Mouse (Mus musculus): Measurements from ENCODE around the gene Tifa. TPM values are rescaled to one million over a fixed set of nuclear protein-coding genes. Genes with fewer than 3 reads are reported as not detected.

The Tifa gene
- polyA plus RNA-seq, 1 experiment from 2014 or later, result 3.1 TPM

DNA sequence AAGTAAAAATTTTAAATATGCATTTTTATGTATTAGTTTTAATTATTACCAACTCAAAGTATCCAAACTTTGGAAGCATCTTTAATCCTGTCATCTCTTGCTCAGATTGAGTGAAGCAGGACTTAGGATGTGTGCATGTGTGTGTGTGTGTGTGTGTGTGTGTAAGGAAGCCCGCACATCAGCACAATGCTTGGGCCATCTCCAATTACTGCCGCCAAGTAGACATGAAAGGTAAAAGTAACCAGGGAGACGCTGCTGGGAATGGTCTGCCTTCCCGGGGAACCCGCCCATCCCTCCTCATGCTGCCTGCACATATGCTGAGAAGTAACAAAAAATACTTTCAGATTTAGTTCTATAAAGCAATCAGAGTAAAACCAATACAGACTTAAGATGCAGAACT, 18.2 kb downstream of the Tifa start:
- Histone ChIP-seq H3K4me2 (ENCODE audit: low read length) (no peak overlapping the region), H3K4me3 (ENCODE audit: low read depth, low read length) (no peak overlapping the region), H3K9me3 (replicated peaks; ENCODE audit: control insufficient read depth, low read length, poor library complexity, severe bottlenecking) (no peaks in the 10 kb centered on the region), H3K27me3 (ENCODE audit: control insufficient read depth, insufficient read depth, low read depth, low read length) (no peaks in the 10 kb centered on the region), H3K9ac (ENCODE audit: low read depth, low read length) (no peak overlapping the region), H3K36me3 (ENCODE audit: control insufficient read depth, insufficient read depth, low read length) (peaks cover 13% of the 10 kb centered on the region; the same call in 1 of the 2 replicates), H3K4me1 (ENCODE audit: control insufficient read depth, insufficient read depth, low read length) (no peaks in the 10 kb centered on the region), H3K27ac (ENCODE audit: low read length) (no peak overlapping the region)
- 57% methylated on average over 5 of the region's 5 CpGs for WGBS
- no peak for ATAC-seq

DNA sequence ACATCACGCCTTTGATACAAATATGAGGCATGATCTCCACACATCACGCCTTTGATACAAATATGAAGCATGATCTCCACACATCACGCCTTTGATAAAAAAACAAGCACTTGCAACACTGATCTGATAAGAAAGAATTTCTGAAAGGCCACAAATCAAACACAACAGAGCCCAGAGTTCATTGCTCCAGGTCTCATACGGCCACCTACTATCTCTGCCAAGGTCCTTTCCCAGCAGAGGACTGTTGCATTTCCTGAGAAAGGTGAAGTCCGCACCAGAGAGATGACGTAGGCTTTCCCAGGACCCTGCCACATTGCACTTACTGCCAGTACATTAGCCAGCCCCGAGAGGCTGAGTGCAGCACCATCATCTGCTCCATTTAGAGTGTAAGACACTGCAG, 19.5 kb downstream of the Tifa start:
- Histone ChIP-seq H3K27me3 (ENCODE audit: control insufficient read depth, insufficient read depth, low read depth, low read length) (no peaks in the 10 kb centered on the region), H3K4me2 (ENCODE audit: low read length) (no peak overlapping the region), H3K4me1 (ENCODE audit: control insufficient read depth, insufficient read depth, low read length) (no peaks in the 10 kb centered on the region), H3K27ac (ENCODE audit: low read length) (no peak overlapping the region), H3K4me3 (ENCODE audit: low read depth, low read length) (no peak overlapping the region), H3K9me3 (replicated peaks; ENCODE audit: control insufficient read depth, low read length, poor library complexity, severe bottlenecking) (no peaks in the 10 kb centered on the region), H3K36me3 (ENCODE audit: control insufficient read depth, insufficient read depth, low read length) (peaks cover 13% of the 10 kb centered on the region; the same call in 1 of the 2 replicates), H3K9ac (ENCODE audit: low read depth, low read length) (no peak overlapping the region)
- 95% methylated on average over 7 of the region's 7 CpGs for WGBS
- no peak for ATAC-seq

DNA sequence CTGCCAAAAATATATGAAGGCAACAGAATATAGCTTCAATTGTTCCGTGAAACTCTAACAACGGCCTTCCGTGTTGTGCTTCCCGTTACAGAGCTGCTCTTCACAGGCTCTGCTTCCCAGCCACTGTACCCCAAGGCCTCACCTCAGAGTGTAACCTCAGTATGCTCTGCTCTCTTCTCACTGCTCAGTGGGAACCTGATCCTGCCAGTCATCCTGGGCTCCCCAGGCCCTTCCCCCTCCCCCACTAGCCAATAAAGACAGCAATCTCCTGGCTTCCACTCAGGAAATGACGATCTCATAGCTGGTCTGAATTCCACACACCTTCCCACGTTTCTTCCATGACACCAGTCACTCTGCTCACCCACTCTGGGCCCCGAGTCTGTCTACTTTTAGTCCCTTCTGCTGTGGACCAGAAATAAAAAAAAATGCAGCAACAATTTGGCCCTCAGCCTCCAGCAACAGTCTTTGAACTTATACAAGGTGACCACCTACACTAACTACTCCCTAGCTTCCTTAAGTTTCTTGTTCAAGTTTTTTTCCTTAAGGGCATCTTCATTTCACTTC, 27.6 kb downstream of the Tifa start:
- Histone ChIP-seq H3K9me3 (replicated peaks; ENCODE audit: control insufficient read depth, low read length, poor library complexity, severe bottlenecking) (no peaks in the 10 kb centered on the region), H3K27ac (ENCODE audit: low read length) (no peak overlapping the region), H3K27me3 (ENCODE audit: control insufficient read depth, insufficient read depth, low read depth, low read length) (no peaks in the 10 kb centered on the region), H3K36me3 (ENCODE audit: control insufficient read depth, insufficient read depth, low read length) (peaks cover 14% of the 10 kb centered on the region; the same call in 1 of the 2 replicates), H3K4me2 (ENCODE audit: low read length) (no peak overlapping the region), H3K4me3 (ENCODE audit: low read depth, low read length) (no peak overlapping the region), H3K4me1 (ENCODE audit: control insufficient read depth, insufficient read depth, low read length) (no peaks in the 10 kb centered on the region), H3K9ac (ENCODE audit: low read depth, low read length) (no peak overlapping the region)
- 83% methylated on average over 7 of the region's 7 CpGs for WGBS
- no peak for ATAC-seq

DNA sequence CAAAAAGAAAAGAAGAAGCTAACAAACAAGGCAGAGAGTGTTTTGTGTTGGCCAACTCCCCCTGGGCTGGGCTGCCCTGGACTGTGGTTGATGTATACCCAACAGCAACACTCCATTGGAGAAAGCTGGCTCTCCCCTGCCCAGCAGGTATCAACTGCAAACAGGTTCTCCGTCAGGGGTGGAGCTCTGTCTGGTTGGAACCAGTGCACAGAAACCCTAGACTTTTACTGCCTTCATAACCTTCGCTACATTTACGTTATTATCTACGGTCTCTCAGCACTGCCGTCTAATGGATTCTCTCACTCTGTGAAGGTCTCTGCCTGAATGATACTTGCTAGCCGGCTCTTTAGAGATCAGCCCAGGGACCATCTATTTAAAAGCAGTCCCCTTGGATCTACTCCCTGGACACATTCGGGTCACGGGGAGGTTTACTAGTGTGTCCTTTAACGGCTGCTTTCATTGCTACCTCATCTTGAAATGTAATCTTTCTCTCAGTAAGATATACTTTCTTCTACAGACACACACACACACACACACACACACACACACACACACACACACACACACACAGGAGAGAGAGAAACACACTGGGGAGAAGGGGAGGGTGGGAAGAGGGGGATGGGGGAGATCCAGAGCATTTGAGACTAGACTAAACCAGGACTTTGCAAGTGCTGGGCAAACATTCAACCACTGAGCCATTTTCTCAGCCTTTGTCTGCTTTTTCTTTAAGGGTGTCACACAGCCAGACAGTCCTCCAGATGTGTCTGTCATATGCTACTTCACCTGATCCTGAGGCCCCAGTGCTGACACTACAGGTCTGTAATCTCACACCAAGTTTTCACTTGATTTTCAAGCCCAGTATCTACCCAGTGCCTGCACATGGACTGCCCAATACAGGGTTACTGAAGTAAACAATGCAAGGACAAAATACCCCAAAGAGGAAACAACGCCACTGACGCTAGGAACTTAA, 29.4 kb downstream of the Tifa start:
- 89% methylated on average over 11 of the region's 11 CpGs for WGBS
- Histone ChIP-seq H3K9ac (ENCODE audit: low read depth, low read length) (no peak overlapping the region), H3K4me1 (ENCODE audit: control insufficient read depth, insufficient read depth, low read length) (no peaks in the 10 kb centered on the region), H3K4me2 (ENCODE audit: low read length) (no peak overlapping the region), H3K27ac (ENCODE audit: low read length) (no peak overlapping the region), H3K4me3 (ENCODE audit: low read depth, low read length) (no peak overlapping the region), H3K36me3 (ENCODE audit: control insufficient read depth, insufficient read depth, low read length) (peaks cover 14% of the 10 kb centered on the region; the same call in 1 of the 2 replicates), H3K9me3 (replicated peaks; ENCODE audit: control insufficient read depth, low read length, poor library complexity, severe bottlenecking) (no peaks in the 10 kb centered on the region), H3K27me3 (ENCODE audit: control insufficient read depth, insufficient read depth, low read depth, low read length) (no peaks in the 10 kb centered on the region)
- no peak for ATAC-seq

DNA sequence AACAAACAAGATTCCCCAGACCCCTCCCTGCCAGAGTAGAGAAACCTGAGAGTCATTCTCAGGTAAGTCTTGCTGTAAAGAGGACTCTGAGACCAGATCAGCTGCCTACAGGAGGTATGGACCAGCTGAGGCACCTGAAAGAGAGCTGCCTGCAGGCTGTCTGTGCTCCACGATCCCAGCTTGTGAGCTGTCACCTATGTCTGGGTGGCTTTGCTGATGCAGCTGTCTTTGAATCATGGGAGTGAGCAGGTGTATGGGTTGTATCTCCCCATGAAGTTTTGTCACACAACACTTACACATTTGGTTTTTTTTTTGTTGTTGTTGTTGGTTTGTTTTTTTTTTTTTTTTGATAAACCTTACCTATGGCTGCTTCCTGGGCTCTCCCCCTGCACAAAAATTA, 30.8 kb downstream of the Tifa start:
- peaks cover 14% of the 10 kb centered on the region; the same call in 1 of the 2 replicates for H3K36me3 ChIP-seq (ENCODE audit: control insufficient read depth, insufficient read depth, low read length)
- no peak overlapping the region for H3K4me3 ChIP-seq (ENCODE audit: low read depth, low read length)
- WGBS, result 94% methylated on average over 1 of the region's 1 CpGs
- ATAC-seq, result no peak
- no peaks in the 10 kb centered on the region for H3K4me1 ChIP-seq (ENCODE audit: control insufficient read depth, insufficient read depth, low read length)
- H3K9me3 ChIP-seq (replicated peaks; ENCODE audit: control insufficient read depth, low read length, poor library complexity, severe bottlenecking), result no peaks in the 10 kb centered on the region
- no peak overlapping the region for H3K4me2 ChIP-seq (ENCODE audit: low read length)
- H3K27me3 ChIP-seq (ENCODE audit: control insufficient read depth, insufficient read depth, low read depth, low read length), result no peaks in the 10 kb centered on the region
- no peak overlapping the region for H3K9ac ChIP-seq (ENCODE audit: low read depth, low read length)
- no peak overlapping the region for H3K27ac ChIP-seq (ENCODE audit: low read length)

DNA sequence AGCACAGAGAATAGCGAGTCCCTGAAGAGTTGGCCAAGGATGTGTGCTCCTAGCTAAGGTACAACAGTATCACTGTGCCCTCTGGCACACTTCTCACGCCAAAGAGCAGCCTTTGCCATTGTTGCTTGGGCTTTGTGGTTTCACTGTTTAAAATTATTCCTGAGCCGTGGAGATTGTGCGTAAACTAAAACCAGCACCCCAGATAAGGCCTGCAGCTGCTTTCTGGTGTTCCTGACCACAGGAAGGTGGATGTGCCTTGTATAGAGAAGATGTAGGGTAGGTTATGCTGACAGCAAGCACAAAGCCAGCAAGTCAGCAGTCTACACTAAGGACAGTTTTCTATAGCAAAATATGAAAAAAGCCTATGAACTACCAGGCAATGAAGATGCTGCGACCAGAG, 31.6 kb downstream of the Tifa start:
- Histone ChIP-seq H3K27me3 (ENCODE audit: control insufficient read depth, insufficient read depth, low read depth, low read length) (no peaks in the 10 kb centered on the region), H3K4me2 (ENCODE audit: low read length) (no peak overlapping the region), H3K4me3 (ENCODE audit: low read depth, low read length) (no peak overlapping the region), H3K9me3 (replicated peaks; ENCODE audit: control insufficient read depth, low read length, poor library complexity, severe bottlenecking) (no peaks in the 10 kb centered on the region), H3K9ac (ENCODE audit: low read depth, low read length) (no peak overlapping the region), H3K4me1 (ENCODE audit: control insufficient read depth, insufficient read depth, low read length) (no peaks in the 10 kb centered on the region), H3K36me3 (ENCODE audit: control insufficient read depth, insufficient read depth, low read length) (peaks cover 14% of the 10 kb centered on the region; the same call in 1 of the 2 replicates), H3K27ac (ENCODE audit: low read length) (no peak overlapping the region)
- 90% methylated on average over 5 of the region's 5 CpGs for WGBS
- ATAC-seq, result no peak

DNA sequence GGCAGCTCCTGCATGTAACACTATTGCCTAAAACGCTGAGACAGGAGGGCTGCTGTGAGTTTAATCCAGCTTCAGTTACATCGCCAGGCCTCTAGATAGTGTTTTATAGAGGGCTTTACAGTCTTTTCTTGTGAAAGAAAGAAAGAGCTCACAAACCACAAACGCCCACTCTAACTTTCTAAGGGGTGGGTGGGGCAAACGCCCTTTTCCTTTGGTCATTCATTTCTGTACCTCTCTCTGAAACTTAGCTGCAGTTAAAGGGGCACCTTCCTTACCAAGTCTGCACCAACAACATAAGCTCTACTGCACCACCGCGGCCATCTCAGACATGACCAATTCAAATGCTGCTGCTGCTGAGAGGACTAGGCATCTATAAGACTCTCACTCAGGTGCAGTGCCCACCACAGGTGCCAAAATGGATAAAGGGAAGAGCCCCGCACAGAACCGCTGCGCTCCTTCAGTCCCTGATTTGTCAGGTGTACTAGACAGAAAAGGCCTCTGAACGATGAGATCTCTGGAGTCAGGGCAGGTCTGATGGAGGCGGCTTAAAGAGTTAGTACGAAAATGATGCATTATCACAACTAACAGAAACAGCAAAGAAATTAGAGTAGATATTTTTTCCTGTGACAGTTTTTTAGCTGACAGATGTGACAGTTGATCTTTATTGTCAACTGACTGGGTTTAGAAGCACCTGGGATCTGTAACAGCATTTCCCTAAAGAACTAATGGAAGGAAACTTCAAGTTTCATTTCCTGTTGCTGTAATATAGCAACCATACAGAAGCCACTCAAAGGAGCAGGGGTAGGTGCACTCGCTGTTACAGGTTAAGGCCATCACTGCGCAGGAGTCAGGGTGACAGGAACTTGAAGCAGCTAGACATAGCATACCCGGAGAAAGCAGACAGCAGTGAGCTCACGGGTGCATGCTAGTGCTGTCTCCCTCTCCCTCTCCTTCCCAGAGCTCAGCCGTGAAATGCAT, 34.6 kb downstream of the Tifa start:
- Histone ChIP-seq H3K9ac (ENCODE audit: low read depth, low read length) (no peak overlapping the region), H3K27ac (ENCODE audit: low read length) (no peak overlapping the region), H3K4me2 (ENCODE audit: low read length) (no peak overlapping the region), H3K36me3 (ENCODE audit: control insufficient read depth, insufficient read depth, low read length) (peaks cover 9% of the 10 kb centered on the region; the same call in 1 of the 2 replicates), H3K27me3 (ENCODE audit: control insufficient read depth, insufficient read depth, low read depth, low read length) (no peaks in the 10 kb centered on the region), H3K4me1 (ENCODE audit: control insufficient read depth, insufficient read depth, low read length) (peaks cover 11% of the 10 kb centered on the region), H3K9me3 (replicated peaks; ENCODE audit: control insufficient read depth, low read length, poor library complexity, severe bottlenecking) (no peaks in the 10 kb centered on the region), H3K4me3 (ENCODE audit: low read depth, low read length) (no peak overlapping the region)
- 80% methylated on average over 17 of the region's 17 CpGs for WGBS
- ATAC-seq, result no peak

DNA sequence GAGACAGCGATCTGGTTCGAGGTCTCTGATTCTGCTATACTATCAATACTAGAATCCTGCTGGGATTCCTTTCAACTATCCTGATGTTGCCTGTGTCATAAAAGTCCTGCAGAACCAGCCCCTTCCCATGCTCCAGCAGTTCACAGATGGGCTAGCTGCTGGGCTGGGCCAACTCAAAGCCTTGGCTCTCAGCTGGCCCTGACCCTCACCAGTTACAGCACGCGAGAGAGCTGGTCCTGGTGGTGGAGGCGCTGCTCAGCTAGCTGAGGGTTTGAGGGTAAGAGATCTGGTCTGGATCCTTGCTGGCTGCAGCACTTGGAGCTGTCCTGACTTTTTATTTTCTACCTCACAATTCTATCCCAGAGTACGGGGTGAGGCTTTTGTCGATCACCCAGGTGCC, 36.9 kb downstream of the Tifa start:
- H3K36me3 ChIP-seq (ENCODE audit: control insufficient read depth, insufficient read depth, low read length), result no peaks in the 10 kb centered on the region
- H3K27ac ChIP-seq (ENCODE audit: low read length), result no peak overlapping the region
- no peaks in the 10 kb centered on the region for H3K27me3 ChIP-seq (ENCODE audit: control insufficient read depth, insufficient read depth, low read depth, low read length)
- H3K4me2 ChIP-seq (ENCODE audit: low read length), result no peak overlapping the region
- no peaks in the 10 kb centered on the region for H3K9me3 ChIP-seq (replicated peaks; ENCODE audit: control insufficient read depth, low read length, poor library complexity, severe bottlenecking)
- H3K9ac ChIP-seq (ENCODE audit: low read depth, low read length), result no peak overlapping the region
- 79% methylated on average over 7 of the region's 7 CpGs for WGBS
- no peak overlapping the region for H3K4me3 ChIP-seq (ENCODE audit: low read depth, low read length)
- ATAC-seq, result peak; percentile 50; the same call in 1 of the 2 replicates
- H3K4me1 ChIP-seq (ENCODE audit: control insufficient read depth, insufficient read depth, low read length), result peaks cover 11% of the 10 kb centered on the region
